Mouse (Mus musculus): ENCODE data around the gene Akr1a1. TPM values are rescaled to one million over a fixed set of nuclear protein-coding genes. Genes with fewer than 3 reads are reported as not detected.
"Not testable (repeated sequence)": the region's sequence is repeated elsewhere in the genome, so short reads cannot be mapped to it uniquely, and the experiment has no call there.

The Akr1a1 gene
- polyA plus RNA-seq, 1 experiment from 2014 or later, result 955 TPM

DNA sequence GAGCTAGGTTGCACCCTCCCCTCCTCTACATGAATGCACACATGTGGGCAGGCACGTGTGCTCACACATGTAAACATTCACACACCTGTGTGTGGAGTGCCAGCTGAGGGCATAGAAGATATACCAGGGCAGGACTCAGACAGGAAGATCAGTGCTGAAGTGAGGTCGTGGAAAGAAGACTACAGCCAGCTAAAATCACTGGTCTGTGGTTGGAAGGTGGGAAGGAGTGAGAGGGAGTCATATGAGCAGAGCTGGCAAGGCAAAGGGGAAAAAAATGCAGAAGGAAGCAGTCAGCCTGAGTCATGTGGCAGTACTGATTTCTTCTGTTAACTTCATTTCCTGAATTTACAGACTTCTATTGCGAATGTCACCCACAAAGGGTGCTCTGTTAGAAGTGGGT, 16.7 kb upstream of the Akr1a1 start:
- H3K4me2 ChIP-seq (ENCODE audit: low read length), result no peak overlapping the region
- H3K9ac ChIP-seq (ENCODE audit: low read length), result no peak overlapping the region
- no peaks in the 10 kb centered on the region for H3K9me3 ChIP-seq (replicated peaks; ENCODE audit: control insufficient read depth, low read length)
- H3K4me3 ChIP-seq (ENCODE audit: low read depth, low read length), result no peak overlapping the region
- no peaks in the 10 kb centered on the region for H3K27me3 ChIP-seq (replicated peaks; ENCODE audit: control insufficient read depth, insufficient read depth, low read length)
- WGBS, result 66% methylated on average over 3 of the region's 3 CpGs
- H3K36me3 ChIP-seq (ENCODE audit: control insufficient read depth, insufficient read depth, low read length), result no peaks in the 10 kb centered on the region
- DNase-seq (ENCODE audit: low spot score), result no peak
- no peaks in the 10 kb centered on the region for H3K4me1 ChIP-seq (ENCODE audit: control insufficient read depth, insufficient read depth, low read length)
- no peak for ATAC-seq
- H3K27ac ChIP-seq (ENCODE audit: low read depth, low read length), result no peak overlapping the region

DNA sequence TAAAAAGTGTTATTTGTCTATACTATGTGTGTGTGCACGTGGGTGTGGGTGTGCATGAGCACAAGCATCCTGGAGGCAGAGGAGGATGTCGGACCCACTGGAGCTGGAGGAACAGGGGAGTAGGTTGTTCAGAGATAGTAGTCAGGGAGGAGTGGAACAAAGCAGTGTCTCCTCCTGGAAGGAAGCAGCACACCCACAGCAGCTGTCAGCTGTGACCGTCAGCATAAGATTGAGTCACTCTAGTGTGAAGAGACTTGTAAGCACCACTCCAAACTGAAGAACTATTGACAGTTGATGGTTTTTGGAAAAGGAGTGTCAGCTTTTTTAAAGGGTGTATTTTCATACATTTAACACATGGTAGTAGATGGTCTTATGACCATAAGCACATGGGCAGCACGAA, 15.1 kb upstream of the Akr1a1 start:
- no peak for ATAC-seq
- Histone ChIP-seq H3K9me3 (replicated peaks; ENCODE audit: control insufficient read depth, low read length) (no peaks in the 10 kb centered on the region), H3K27me3 (replicated peaks; ENCODE audit: control insufficient read depth, insufficient read depth, low read length) (no peaks in the 10 kb centered on the region), H3K4me2 (ENCODE audit: low read length) (no peak overlapping the region), H3K9ac (ENCODE audit: low read length) (no peak overlapping the region), H3K36me3 (ENCODE audit: control insufficient read depth, insufficient read depth, low read length) (no peaks in the 10 kb centered on the region), H3K4me1 (ENCODE audit: control insufficient read depth, insufficient read depth, low read length) (no peaks in the 10 kb centered on the region), H3K4me3 (ENCODE audit: low read depth, low read length) (no peak overlapping the region), H3K27ac (ENCODE audit: low read depth, low read length) (no peak overlapping the region)
- no peak for DNase-seq (ENCODE audit: low spot score)
- WGBS, result 68% methylated on average over 4 of the region's 4 CpGs

DNA sequence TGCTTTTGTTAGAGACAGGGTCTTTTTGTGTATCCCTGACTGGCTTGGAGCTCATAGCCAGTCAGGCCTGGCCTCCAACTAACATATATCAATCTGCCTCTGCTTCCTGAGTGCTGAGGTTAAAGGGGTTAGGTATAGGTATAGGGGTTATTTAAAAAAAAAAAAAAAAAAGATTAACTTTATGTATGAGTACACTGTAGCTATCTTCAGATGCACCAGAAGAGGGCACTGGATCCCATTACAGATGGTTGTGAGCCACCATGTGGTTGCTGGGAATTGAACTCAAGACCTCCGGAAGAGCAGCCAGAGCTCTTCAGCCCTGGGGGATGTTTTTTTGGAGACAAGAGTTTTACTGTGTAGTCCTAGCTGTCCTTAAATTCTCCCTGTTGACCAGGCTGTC, 10.5 kb upstream of the Akr1a1 start:
- H3K4me3 ChIP-seq (ENCODE audit: low read depth, low read length), result no peak overlapping the region
- H3K36me3 ChIP-seq (ENCODE audit: control insufficient read depth, insufficient read depth, low read length), result no peaks in the 10 kb centered on the region
- H3K27me3 ChIP-seq (replicated peaks; ENCODE audit: control insufficient read depth, insufficient read depth, low read length), result no peaks in the 10 kb centered on the region
- no peak overlapping the region for H3K27ac ChIP-seq (ENCODE audit: low read depth, low read length)
- ATAC-seq (no peak), DNase-seq (ENCODE audit: low spot score) (no peak)
- H3K9ac ChIP-seq (ENCODE audit: low read length), result no peak overlapping the region
- no peaks in the 10 kb centered on the region for H3K4me1 ChIP-seq (ENCODE audit: control insufficient read depth, insufficient read depth, low read length)
- no peaks in the 10 kb centered on the region for H3K9me3 ChIP-seq (replicated peaks; ENCODE audit: control insufficient read depth, low read length)
- 89% methylated on average over 1 of the region's 1 CpGs for WGBS
- H3K4me2 ChIP-seq (ENCODE audit: low read length), result no peak overlapping the region

DNA sequence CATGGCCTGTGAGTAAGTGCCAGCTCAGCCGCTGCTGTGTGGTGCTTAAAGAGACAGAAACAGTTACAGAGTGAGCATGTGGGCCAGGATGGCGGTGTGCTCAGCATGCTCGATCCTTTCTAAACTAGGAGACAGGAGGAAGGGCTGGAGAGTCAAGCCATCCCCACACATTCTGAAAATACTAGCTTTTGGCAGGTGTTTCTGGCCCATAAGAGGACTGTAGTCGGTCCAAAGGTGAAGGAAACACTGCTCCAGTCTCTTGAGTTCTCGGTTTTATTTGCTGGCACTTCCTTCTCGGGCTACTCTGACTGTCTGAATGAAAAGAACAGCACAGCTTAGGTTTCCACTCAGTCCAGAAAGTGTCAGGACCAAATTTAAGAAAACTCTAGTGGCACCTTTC, 9.3 kb upstream of the Akr1a1 start:
- WGBS, result 73% methylated on average over 6 of the region's 6 CpGs
- Histone ChIP-seq H3K9ac (ENCODE audit: low read length) (no peak overlapping the region), H3K9me3 (replicated peaks; ENCODE audit: control insufficient read depth, low read length) (no peaks in the 10 kb centered on the region), H3K36me3 (ENCODE audit: control insufficient read depth, insufficient read depth, low read length) (no peaks in the 10 kb centered on the region), H3K4me2 (ENCODE audit: low read length) (no peak overlapping the region), H3K27me3 (replicated peaks; ENCODE audit: control insufficient read depth, insufficient read depth, low read length) (no peaks in the 10 kb centered on the region), H3K4me1 (ENCODE audit: control insufficient read depth, insufficient read depth, low read length) (no peaks in the 10 kb centered on the region), H3K4me3 (ENCODE audit: low read depth, low read length) (no peak overlapping the region), H3K27ac (ENCODE audit: low read depth, low read length) (no peak overlapping the region)
- DNase-seq (ENCODE audit: low spot score) (no peak), ATAC-seq (no peak)

DNA sequence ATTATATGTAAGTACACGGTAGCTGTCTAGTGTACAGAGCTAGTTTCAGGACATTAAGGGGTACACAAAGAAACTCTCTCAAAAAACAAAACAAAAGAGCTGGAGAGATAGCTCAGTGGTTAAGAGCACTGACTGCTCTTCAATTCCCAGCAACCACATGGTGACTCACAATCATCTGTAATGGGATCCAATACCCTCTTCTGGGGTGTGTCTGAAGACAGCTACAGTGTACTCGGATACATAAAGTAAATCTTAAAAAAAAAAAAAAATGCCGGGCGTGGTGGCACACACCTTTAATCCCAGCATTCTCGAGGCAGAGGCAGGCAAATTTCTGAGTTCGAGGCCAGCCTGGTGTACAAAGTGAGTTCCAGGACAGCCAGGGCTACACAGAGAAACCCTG, 8.4 kb upstream of the Akr1a1 start:
- not testable (repeated sequence) for H3K4me3 ChIP-seq (ENCODE audit: low read depth, low read length); H3K9me3 ChIP-seq (replicated peaks; ENCODE audit: control insufficient read depth, low read length); H3K36me3 ChIP-seq (ENCODE audit: control insufficient read depth, insufficient read depth, low read length); H3K27ac ChIP-seq (ENCODE audit: low read depth, low read length); H3K4me2 ChIP-seq (ENCODE audit: low read length); H3K27me3 ChIP-seq (replicated peaks; ENCODE audit: control insufficient read depth, insufficient read depth, low read length); H3K9ac ChIP-seq (ENCODE audit: low read length); DNase-seq (ENCODE audit: low spot score); H3K4me1 ChIP-seq (ENCODE audit: control insufficient read depth, insufficient read depth, low read length); ATAC-seq
- WGBS, result 85% methylated on average over 6 of the region's 6 CpGs

DNA sequence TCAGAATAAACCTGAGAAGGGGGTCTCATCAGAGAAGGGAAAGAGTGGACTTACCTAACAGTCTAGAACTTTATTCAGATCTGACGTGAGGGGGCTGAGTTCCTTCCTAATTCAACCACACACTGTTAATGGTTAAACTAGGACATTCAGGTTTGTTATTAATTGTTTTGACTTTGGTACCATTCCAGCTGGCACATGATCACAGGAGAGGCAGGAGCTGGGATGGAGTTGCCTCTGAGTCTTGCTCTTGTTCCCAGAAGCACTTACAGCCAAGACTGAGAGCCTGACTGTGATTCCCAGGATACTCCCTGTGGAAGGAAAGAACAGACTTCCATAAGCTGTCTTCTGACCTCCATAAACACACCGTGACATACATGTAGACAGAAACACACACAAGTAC, 8.0 kb upstream of the Akr1a1 start:
- ATAC-seq (no peak), DNase-seq (ENCODE audit: low spot score) (peak; percentile 36)
- Histone ChIP-seq H3K4me1 (ENCODE audit: control insufficient read depth, insufficient read depth, low read length) (no peaks in the 10 kb centered on the region), H3K9me3 (replicated peaks; ENCODE audit: control insufficient read depth, low read length) (no peaks in the 10 kb centered on the region), H3K4me2 (ENCODE audit: low read length) (no peak overlapping the region), H3K36me3 (ENCODE audit: control insufficient read depth, insufficient read depth, low read length) (no peaks in the 10 kb centered on the region), H3K4me3 (ENCODE audit: low read depth, low read length) (no peak overlapping the region), H3K9ac (ENCODE audit: low read length) (no peak overlapping the region), H3K27me3 (replicated peaks; ENCODE audit: control insufficient read depth, insufficient read depth, low read length) (no peaks in the 10 kb centered on the region), H3K27ac (ENCODE audit: low read depth, low read length) (no peak overlapping the region)
- 41% methylated on average over 2 of the region's 2 CpGs for WGBS

DNA sequence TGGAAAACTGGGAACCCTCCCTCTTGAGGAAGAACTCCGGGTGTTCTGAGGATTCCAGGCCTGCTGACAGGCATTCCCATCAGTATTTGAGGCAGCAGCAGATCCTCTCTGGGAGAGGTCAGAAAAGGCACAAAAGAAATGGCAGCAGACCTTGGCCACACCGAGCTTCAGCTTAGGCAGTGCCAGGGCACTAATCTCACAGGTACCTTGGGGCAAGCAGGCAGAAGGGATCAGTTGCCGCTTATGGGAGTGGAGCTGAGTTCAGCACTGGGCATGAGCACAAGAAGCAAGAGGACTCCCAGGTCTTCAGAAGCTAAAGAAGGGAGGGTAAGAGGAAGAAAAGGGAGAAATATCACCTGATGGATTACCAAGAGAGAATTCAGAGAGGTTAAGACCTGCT, 6.5 kb upstream of the Akr1a1 start:
- H3K9me3 ChIP-seq (replicated peaks; ENCODE audit: control insufficient read depth, low read length), result no peaks in the 10 kb centered on the region
- no peaks in the 10 kb centered on the region for H3K27me3 ChIP-seq (replicated peaks; ENCODE audit: control insufficient read depth, insufficient read depth, low read length)
- H3K4me3 ChIP-seq (ENCODE audit: low read depth, low read length), result no peak overlapping the region
- WGBS, result 40% methylated on average over 3 of the region's 3 CpGs
- H3K4me2 ChIP-seq (ENCODE audit: low read length), result no peak overlapping the region
- DNase-seq (ENCODE audit: low spot score) (no peak), ATAC-seq (no peak)
- no peak overlapping the region for H3K9ac ChIP-seq (ENCODE audit: low read length)
- H3K4me1 ChIP-seq (ENCODE audit: control insufficient read depth, insufficient read depth, low read length), result no peaks in the 10 kb centered on the region
- H3K36me3 ChIP-seq (ENCODE audit: control insufficient read depth, insufficient read depth, low read length), result no peaks in the 10 kb centered on the region
- H3K27ac ChIP-seq (ENCODE audit: low read depth, low read length), result no peak overlapping the region

DNA sequence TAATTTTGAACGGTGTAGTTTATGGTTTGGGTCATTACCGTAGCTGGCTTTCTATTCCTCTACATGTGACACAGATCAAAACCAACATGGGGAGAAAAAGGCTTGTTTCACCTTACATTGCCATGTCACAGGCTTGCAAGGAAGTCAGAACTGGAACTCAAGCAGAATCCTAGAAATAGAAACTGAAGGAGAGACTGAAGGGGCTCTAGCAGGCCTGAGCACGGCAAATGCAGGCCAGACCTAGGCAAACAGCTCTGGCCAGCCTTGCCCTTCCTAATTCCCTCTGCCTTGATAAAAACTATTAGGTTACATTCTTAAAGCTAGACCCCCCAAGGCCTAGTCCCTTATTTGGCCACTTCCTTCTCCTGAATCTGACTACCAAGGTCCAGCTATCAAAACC, 4.2 kb upstream of the Akr1a1 start:
- no peak overlapping the region for H3K27ac ChIP-seq (ENCODE audit: low read depth, low read length)
- DNase-seq (ENCODE audit: low spot score), result no peak
- H3K36me3 ChIP-seq (ENCODE audit: control insufficient read depth, insufficient read depth, low read length), result no peaks in the 10 kb centered on the region
- WGBS, result 71% methylated on average over 3 of the region's 3 CpGs
- no peak overlapping the region for H3K9ac ChIP-seq (ENCODE audit: low read length)
- H3K4me1 ChIP-seq (ENCODE audit: control insufficient read depth, insufficient read depth, low read length), result no peaks in the 10 kb centered on the region
- ATAC-seq, result no peak
- H3K4me2 ChIP-seq (ENCODE audit: low read length), result no peak overlapping the region
- H3K9me3 ChIP-seq (replicated peaks; ENCODE audit: control insufficient read depth, low read length), result no peaks in the 10 kb centered on the region
- no peaks in the 10 kb centered on the region for H3K27me3 ChIP-seq (replicated peaks; ENCODE audit: control insufficient read depth, insufficient read depth, low read length)
- no peak overlapping the region for H3K4me3 ChIP-seq (ENCODE audit: low read depth, low read length)

DNA sequence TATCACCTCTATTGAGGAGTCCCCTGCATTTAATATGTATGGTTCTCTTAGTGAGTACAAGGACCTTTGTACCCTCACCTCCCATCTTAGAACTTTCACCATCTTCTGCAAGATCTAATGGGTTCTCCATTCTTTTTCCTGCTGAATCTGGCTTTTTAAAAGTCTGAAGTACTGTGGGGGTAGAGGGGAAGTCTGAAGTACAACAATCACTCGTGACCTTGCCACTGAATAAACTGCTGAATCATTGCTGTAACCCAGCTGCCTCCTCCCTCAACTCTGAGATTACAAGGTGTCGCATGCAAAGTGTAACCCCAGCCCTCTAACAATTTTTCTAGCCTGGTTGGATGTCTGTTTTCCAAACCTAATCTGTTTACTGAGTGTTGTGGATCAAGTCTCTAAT, 3.6 kb upstream of the Akr1a1 start:
- no peak overlapping the region for H3K9ac ChIP-seq (ENCODE audit: low read length)
- H3K9me3 ChIP-seq (replicated peaks; ENCODE audit: control insufficient read depth, low read length), result no peaks in the 10 kb centered on the region
- no peaks in the 10 kb centered on the region for H3K36me3 ChIP-seq (ENCODE audit: control insufficient read depth, insufficient read depth, low read length)
- no peak overlapping the region for H3K4me3 ChIP-seq (ENCODE audit: low read depth, low read length)
- WGBS, result 73% methylated on average over 2 of the region's 2 CpGs
- H3K4me2 ChIP-seq (ENCODE audit: low read length), result no peak overlapping the region
- no peak for DNase-seq (ENCODE audit: low spot score)
- H3K4me1 ChIP-seq (ENCODE audit: control insufficient read depth, insufficient read depth, low read length), result peaks cover 3% of the 10 kb centered on the region
- no peaks in the 10 kb centered on the region for H3K27me3 ChIP-seq (replicated peaks; ENCODE audit: control insufficient read depth, insufficient read depth, low read length)
- ATAC-seq, result no peak
- H3K27ac ChIP-seq (ENCODE audit: low read depth, low read length), result no peak overlapping the region

DNA sequence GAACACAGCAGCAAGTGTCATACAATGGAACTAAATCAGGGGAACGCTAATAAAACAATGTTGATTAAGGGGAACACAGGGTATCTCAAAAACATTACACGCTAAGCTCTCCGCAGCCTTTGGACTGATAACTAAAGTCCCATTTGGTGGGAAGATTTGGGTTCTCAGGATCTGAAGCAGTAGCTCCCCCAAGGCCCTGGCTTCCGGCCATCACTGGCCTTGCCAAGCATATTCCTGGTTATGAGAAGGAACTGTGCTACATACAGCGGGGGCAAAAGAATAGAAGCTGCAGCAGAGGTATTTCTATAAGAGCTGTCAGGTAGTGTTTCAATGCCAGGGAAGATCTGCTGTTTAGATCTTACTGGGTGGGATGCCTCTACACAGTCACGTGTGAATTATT, 1.7 kb upstream of the Akr1a1 start:
- DNase-seq (ENCODE audit: low spot score), result no peak
- Histone ChIP-seq H3K36me3 (ENCODE audit: control insufficient read depth, insufficient read depth, low read length) (no peaks in the 10 kb centered on the region), H3K4me1 (ENCODE audit: control insufficient read depth, insufficient read depth, low read length) (peaks cover 6% of the 10 kb centered on the region), H3K27me3 (replicated peaks; ENCODE audit: control insufficient read depth, insufficient read depth, low read length) (no peaks in the 10 kb centered on the region), H3K9ac (ENCODE audit: low read length) (no peak overlapping the region), H3K9me3 (replicated peaks; ENCODE audit: control insufficient read depth, low read length) (no peaks in the 10 kb centered on the region), H3K4me3 (ENCODE audit: low read depth, low read length) (no peak overlapping the region), H3K27ac (ENCODE audit: low read depth, low read length) (no peak overlapping the region), H3K4me2 (ENCODE audit: low read length) (no peak overlapping the region)
- WGBS, result 91% methylated on average over 6 of the region's 6 CpGs
- no peak for ATAC-seq
